Mouse (Mus musculus) midbrain, embryonic 10.5 days (tissue): ENCODE data around the gene Nell1. TPM values are rescaled to one million over a fixed set of nuclear protein-coding genes. Genes with fewer than 3 reads are reported as not detected.

ENCODE experiments used
- DNase-seq: peaks from one replicate; pipeline ENCODE4 v3.0.0-alpha.2; 2017; ENCODE audit warnings: low spot score
- H3K27ac ChIP-seq: fragments of 300-500 bp; sonication (generic); replicated peaks from 2 replicates; pipeline ENCODE4 v1.5.1; 2016; ENCODE audit warnings: mild to moderate bottlenecking
- H3K27me3 ChIP-seq: fragments of 300-500 bp; sonication (generic); 2 replicates; pipeline ENCODE4 v1.6.1; 2016; ENCODE audit warnings: low read depth, mild to moderate bottlenecking; ENCODE audit not compliant: poor library complexity, severe bottlenecking
- H3K36me3 ChIP-seq: fragments of 300-500 bp; sonication (generic); 2 replicates; pipeline ENCODE4 v1.6.1; 2016; ENCODE audit warnings: mild to moderate bottlenecking, moderate library complexity
- H3K4me1 ChIP-seq: fragments of 300-500 bp; sonication (generic); 2 replicates; pipeline ENCODE4 v1.6.1; 2016
- H3K4me3 ChIP-seq: fragments of 300-500 bp; sonication (generic); 2 replicates; pipeline ENCODE4 v1.5.1; 2016; ENCODE audit warnings: mild to moderate bottlenecking, moderate library complexity
- H3K9me3 ChIP-seq: fragments of 300-500 bp; sonication (generic); replicated peaks from 2 replicates; pipeline ENCODE4 v1.6.1; 2016; ENCODE audit warnings: mild to moderate bottlenecking
- WGBS: fragments of 180-500 bp; shearing (Covaris S2); methylation state at CpG from one replicate; pipeline ENCODE4 v1.1.7; 2016; 5-methylcytosine and 5-hydroxymethylcytosine counted together
- polyA plus RNA-seq: library from polyadenylated mRNA; unstranded; fragments of >200 nt; fragmentation: Nextera tagmentation; extraction: Ambion mirVana; gene quantifications from 2 replicates; pipeline ENCODE4 v1.2.1, GENCODE M21; 2016

Nell1 gene
- polyA plus RNA-seq, 1 experiment from 2014 or later, result 0.54 TPM

DNA sequence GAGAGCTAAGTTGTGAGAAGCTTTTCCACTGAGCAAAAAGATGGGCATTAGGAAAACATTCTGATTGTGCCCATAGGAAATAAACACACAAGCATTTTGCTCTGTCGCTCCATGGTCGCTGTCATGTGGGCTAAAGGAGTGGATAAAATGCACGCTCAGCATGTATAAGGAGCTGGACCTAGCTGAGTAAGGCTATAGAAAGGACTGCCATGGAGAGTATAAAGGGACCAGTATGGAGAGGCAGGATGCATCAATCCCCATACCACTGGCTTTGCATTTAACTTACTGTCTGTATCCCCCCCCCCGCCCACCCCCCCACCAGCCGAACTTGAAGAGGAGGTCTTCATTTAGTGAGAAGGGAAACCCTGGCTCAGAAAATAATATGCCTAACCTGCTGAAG lies 711.7 kb downstream of the Nell1 start:
- Histone ChIP-seq H3K27ac (no peak overlapping the region), H3K36me3 (no peaks in the 10 kb centered on the region), H3K27me3 (no peaks in the 10 kb centered on the region), H3K4me1 (no peaks in the 10 kb centered on the region), H3K4me3 (no peak overlapping the region), H3K9me3 (no peaks in the 10 kb centered on the region)
- WGBS, result 86% methylated on average over 5 of the region's 5 CpGs
- DNase-seq, result no peak

DNA sequence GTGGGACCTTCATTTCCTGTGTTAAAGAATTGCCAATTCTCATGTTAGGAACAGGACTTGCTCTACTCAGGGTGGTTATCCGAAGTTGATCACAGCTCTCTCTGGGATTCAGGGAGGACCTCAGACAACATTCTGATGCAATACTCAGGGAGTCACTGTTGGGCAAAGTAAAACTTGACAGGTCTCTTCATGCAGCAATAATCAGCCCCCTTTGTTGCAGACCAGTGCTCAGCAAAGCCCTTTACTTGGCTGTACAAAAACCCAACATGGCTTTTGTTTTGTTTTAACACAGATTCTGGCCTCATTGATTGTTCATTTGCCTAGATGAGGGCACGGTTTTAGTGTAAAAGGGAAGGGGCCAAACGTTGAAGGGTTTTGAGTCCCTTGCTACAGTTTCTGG lies 750.5 kb downstream of the Nell1 start:
- H3K9me3 ChIP-seq, result no peaks in the 10 kb centered on the region
- 56% methylated on average over 3 of the region's 3 CpGs for WGBS
- no peaks in the 10 kb centered on the region for H3K36me3 ChIP-seq
- H3K27ac ChIP-seq, result no peak overlapping the region
- H3K4me1 ChIP-seq, result 0 out of 2 replicates have a peak, but pooled peaks cover 6% of the 10 kb centered on the region
- no peak overlapping the region for H3K4me3 ChIP-seq
- no peak for DNase-seq
- no peaks in the 10 kb centered on the region for H3K27me3 ChIP-seq

DNA sequence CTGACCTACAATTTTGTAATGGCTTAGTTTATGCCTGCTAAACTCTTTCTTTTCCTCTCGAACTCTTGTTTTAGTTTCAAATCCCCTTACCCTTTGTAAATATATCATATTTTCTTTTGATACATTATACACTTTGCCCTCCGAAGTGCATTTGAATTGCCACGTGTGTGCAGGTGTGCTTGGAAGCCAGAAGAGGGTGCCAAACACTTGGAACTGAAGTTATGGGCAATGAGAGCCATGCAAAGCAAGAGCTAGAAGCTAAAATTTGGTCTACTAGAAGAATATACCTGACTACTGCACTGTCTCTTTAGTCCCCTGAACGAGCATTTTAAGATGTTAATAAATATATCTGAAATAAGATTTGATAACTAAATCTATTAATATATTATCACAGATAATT lies 756.3 kb downstream of the Nell1 start:
- Histone ChIP-seq H3K36me3 (no peaks in the 10 kb centered on the region), H3K4me3 (no peak overlapping the region), H3K27ac (no peak overlapping the region), H3K9me3 (no peaks in the 10 kb centered on the region), H3K27me3 (no peaks in the 10 kb centered on the region), H3K4me1 (no peaks in the 10 kb centered on the region)
- DNase-seq, result no peak
- 57% methylated on average over 4 of the region's 4 CpGs for WGBS

DNA sequence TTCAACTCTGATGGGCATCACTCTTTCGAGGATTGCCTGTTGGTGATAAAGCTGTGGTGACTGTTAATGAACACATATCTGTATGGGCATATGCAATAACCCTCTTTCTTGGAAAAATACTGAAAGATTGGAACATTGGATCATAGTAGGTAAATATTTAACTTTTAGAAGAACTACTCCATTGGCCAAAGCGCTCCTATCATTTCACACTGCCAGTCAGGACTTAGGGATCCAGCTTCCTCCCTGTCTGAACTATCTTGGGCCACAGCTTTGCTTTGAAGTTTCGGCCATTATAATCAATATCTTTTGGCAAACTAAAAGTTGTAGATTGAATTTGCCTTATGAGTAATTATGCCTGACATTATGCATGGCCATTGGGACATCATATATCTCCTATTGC lies 780.9 kb downstream of the Nell1 start:
- WGBS, result 87% methylated on average over 3 of the region's 3 CpGs
- no peak for DNase-seq
- H3K4me1 ChIP-seq, result no peaks in the 10 kb centered on the region

DNA sequence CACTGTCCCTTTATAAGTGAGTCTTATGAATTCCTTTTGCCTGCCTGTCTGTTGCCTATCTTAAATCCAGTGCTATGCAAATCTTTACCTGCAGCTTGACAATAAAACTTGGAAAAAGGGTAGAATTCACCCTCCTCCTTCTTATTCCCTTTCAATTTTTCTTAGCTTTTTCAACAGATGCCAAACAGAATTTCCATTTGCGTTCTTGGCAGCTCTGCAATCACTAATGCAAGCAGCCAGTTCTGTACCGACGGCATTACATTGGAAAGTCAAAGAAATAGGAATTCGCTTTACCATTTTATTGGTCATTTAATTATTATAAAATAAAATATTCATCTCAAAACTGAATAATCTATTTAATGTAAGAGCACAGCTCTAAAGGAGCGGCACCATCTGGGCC lies 781.7 kb downstream of the Nell1 start:
- no peaks in the 10 kb centered on the region for H3K36me3 ChIP-seq

More for the DNA sequence above, 780.9 kb downstream of the Nell1 start:
- Histone ChIP-seq H3K36me3 (no peaks in the 10 kb centered on the region), H3K27me3 (no peaks in the 10 kb centered on the region), H3K27ac (no peak overlapping the region), H3K4me3 (no peak overlapping the region), H3K9me3 (no peaks in the 10 kb centered on the region)

DNA sequence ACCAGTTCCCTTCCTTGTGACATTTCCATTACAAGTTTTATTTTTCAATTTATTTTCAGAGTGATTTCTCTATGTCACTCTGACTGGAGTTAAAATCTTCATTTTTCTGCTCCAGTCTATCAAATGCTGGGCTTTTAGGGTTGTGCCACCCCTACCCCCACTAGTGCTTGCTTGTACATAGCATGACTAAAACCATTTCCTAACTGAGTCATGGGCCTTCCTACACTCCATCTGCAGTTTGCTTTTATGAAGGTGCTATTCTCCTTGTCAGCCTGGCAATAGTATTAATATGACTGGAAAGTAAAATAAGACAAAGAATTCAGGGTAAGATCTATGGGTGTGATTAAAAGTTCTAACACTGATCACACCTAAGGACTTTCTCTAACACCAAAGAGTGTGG lies 798.9 kb downstream of the Nell1 start:
- Histone ChIP-seq H3K4me3 (no peak overlapping the region), H3K4me1 (no peaks in the 10 kb centered on the region), H3K27me3 (no peaks in the 10 kb centered on the region), H3K36me3 (no peaks in the 10 kb centered on the region), H3K9me3 (no peaks in the 10 kb centered on the region), H3K27ac (no peak overlapping the region)
- DNase-seq, result no peak

More for the DNA sequence above, 781.7 kb downstream of the Nell1 start:
- no peaks in the 10 kb centered on the region for H3K9me3 ChIP-seq
- no peaks in the 10 kb centered on the region for H3K4me1 ChIP-seq
- no peak for DNase-seq
- 90% methylated on average over 5 of the region's 5 CpGs for WGBS
- H3K4me3 ChIP-seq, result no peak overlapping the region
- no peaks in the 10 kb centered on the region for H3K27me3 ChIP-seq
- H3K27ac ChIP-seq, result no peak overlapping the region

DNA sequence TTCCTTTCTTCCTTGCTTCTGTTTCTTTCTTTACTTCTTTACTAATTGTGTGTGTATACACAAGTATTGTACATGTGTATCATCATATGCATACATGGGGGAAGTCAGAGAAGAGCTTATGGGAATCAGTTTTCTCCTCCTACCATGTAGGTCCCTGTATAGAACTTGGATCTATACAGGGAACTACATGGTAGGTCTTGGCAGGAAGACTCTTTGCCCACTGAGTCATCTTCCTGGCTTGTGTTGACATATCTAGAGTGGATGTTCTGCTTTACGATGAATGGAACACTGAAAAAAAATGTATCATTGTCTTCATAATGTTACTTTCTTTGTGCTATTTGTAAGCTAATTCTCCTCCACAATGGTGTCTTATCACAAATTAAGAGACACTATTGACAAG lies 806.4 kb downstream of the Nell1 start:
- Histone ChIP-seq H3K36me3 (no peaks in the 10 kb centered on the region), H3K4me3 (no peak overlapping the region), H3K27ac (no peak overlapping the region), H3K4me1 (no peaks in the 10 kb centered on the region), H3K9me3 (no peaks in the 10 kb centered on the region), H3K27me3 (no peaks in the 10 kb centered on the region)
- no peak for DNase-seq
- WGBS, result 94% methylated on average over 1 of the region's 1 CpGs

DNA sequence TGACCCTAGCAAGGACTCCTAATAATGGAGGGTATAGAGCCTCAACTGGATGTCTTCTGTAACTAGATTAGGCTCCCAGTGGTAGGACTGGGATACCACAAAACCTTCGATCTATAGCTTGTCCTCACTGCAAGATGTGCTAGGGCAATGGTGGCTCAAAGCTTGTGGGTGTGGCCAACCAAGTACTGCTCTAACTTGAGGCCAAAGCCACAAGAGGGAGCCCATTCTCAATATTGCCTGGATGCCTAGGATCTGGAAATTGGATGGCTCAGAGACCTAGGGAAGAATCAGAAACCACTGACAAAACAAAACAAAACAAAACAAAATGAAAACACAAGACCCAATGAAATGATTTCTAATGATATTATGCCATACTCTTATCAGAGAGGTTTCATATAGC lies 809.0 kb downstream of the Nell1 start:
- H3K27me3 ChIP-seq, result no peaks in the 10 kb centered on the region
- H3K4me1 ChIP-seq, result no peaks in the 10 kb centered on the region
- no peaks in the 10 kb centered on the region for H3K36me3 ChIP-seq
- no peaks in the 10 kb centered on the region for H3K9me3 ChIP-seq
- DNase-seq, result peak; percentile 12
- H3K27ac ChIP-seq, result no peak overlapping the region
- 71% methylated on average over 1 of the region's 1 CpGs for WGBS
- H3K4me3 ChIP-seq, result no peak overlapping the region

DNA sequence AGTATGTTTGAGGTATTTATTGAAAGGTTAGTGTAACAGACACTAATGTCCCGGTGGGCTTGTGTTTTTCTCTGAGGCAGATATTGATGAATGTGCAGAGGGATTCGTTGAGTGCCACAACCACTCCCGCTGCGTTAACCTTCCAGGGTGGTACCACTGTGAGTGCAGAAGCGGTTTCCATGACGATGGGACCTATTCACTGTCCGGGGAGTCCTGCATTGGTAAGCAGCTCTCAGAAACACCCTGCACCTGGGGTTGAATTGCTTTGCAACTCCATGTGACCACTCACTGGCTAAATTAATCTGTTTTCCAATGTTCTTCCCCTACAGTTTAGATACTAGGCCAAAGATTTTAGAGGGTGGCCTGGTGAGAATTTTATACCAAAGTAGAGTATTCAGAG lies 851.5 kb downstream of the Nell1 start:
- Histone ChIP-seq H3K9me3 (no peaks in the 10 kb centered on the region), H3K36me3 (no peaks in the 10 kb centered on the region), H3K27ac (no peak overlapping the region), H3K4me1 (peaks cover 9% of the 10 kb centered on the region), H3K4me3 (no peak overlapping the region), H3K27me3 (no peaks in the 10 kb centered on the region)
- 17% methylated on average over 7 of the region's 7 CpGs for WGBS
- peak; percentile 19 for DNase-seq

DNA sequence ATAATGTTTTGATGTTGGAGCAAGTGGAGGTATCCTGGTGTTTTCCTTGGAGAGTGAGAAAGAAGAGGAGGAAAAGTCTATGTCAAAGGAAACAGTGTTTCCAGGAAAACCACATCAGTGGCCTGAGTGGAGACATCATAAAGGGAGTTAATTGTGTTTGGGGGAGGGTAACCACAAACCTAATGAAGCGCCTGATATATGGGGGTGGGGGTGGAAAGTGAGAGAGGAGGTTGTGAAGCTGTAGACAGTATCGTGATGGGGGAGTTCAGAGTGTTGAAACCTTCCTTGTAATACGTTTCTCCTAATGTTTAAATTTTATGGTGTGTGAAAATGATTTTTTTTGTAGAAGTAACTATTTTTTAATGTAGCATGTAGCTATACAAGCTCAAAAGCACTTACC lies 858.1 kb downstream of the Nell1 start:
- Histone ChIP-seq H3K36me3 (no peaks in the 10 kb centered on the region), H3K27ac (no peak overlapping the region), H3K27me3 (no peaks in the 10 kb centered on the region), H3K9me3 (no peaks in the 10 kb centered on the region), H3K4me3 (no peak overlapping the region), H3K4me1 (peaks cover 14% of the 10 kb centered on the region)
- DNase-seq, result no peak
- WGBS, result 74% methylated on average over 3 of the region's 3 CpGs

DNA sequence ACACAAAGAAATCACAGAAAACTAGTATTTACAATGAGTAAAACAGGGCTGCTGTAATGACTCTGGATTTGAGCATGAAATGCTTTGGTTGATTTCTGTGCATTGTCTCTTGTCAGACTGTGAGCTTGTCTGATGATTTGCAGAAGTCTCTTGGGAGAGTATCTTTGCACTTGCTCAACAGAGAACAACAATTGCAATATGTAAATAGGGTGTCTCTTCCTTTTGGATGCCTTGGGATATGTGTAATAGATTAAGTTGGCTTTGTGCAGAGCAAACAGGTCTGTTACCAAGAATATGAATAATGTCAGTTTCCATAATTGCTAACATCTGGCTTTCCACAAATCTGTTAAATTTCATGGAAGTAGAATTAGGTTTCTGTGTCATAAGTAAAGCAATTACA lies 868.0 kb downstream of the Nell1 start:
- Histone ChIP-seq H3K27me3 (no peaks in the 10 kb centered on the region), H3K36me3 (no peaks in the 10 kb centered on the region), H3K4me1 (no peaks in the 10 kb centered on the region), H3K27ac (no peak overlapping the region), H3K4me3 (no peak overlapping the region), H3K9me3 (no peaks in the 10 kb centered on the region)
- DNase-seq, result no peak

DNA sequence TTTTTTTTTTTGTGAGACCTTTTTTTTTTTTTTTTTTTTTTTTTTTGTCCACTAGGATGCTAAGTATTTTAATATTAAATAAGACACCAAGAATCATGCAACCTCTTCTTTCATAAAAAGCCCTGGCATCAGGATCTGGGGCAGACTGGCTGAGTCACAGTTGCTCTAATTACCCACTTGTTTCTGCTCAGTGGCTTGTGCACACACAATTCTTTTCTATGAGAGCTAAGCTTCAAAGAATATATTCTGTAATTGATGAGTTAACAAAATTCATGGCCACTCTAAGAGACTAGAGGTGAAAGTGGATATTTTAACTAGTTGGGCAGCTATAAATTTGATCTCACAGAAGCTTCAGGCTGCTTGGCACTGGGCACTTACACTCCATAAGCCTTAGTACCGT lies 873.3 kb downstream of the Nell1 start:
- WGBS, result 85% methylated on average over 1 of the region's 1 CpGs
- no peaks in the 10 kb centered on the region for H3K36me3 ChIP-seq
- DNase-seq, result no peak

DNA sequence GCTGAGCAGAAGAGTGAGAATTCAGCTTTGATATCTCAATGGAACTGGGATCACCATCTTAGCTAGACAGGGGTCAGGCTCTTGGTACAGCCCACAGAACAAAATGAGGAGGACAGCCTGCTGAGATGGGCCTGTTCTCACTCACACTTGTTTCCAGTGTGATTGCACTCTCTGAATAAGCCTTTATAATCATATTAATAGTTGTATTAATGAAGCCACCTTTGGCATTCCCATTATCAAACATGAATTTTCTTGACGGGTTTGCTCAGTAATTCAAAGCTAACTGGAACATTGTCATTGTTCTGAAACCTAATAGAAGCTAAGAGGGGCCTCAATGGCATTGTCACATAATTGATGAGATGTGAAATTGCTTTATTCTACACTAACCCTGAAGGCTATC lies 875.6 kb downstream of the Nell1 start:
- Histone ChIP-seq H3K9me3 (no peaks in the 10 kb centered on the region), H3K27ac (no peak overlapping the region), H3K36me3 (no peaks in the 10 kb centered on the region), H3K4me3 (no peak overlapping the region), H3K27me3 (no peaks in the 10 kb centered on the region), H3K4me1 (no peaks in the 10 kb centered on the region)
- no peak for DNase-seq
- 61% methylated on average over 1 of the region's 1 CpGs for WGBS

More for the DNA sequence above, 873.3 kb downstream of the Nell1 start:
- Histone ChIP-seq H3K4me3 (no peak overlapping the region), H3K4me1 (no peaks in the 10 kb centered on the region), H3K27me3 (no peaks in the 10 kb centered on the region), H3K9me3 (no peaks in the 10 kb centered on the region), H3K27ac (no peak overlapping the region)

DNA sequence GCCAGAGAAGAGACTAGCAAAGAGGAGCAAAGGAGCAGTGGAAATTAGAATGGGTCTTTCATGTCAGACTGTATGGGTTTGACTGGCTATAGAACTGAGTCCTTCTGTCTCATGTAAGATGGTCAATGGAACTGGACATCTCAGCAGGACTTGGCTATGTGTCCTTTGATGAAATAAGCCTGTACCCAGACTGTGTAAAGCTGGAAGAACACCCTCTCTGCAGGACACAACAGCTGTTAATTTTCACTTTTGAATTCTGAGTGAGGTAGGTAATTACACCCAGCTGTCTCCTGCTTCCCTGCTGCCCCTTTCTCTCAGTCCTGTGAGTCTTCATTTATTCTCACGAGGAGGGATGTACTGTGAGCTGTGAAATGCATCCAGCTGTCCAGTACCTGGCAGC lies 895.5 kb downstream of the Nell1 start:
- Histone ChIP-seq H3K4me3 (no peak overlapping the region), H3K4me1 (peaks cover 12% of the 10 kb centered on the region; the same call in 1 of the 2 replicates), H3K36me3 (no peaks in the 10 kb centered on the region), H3K9me3 (no peaks in the 10 kb centered on the region), H3K27ac (no peak overlapping the region), H3K27me3 (no peaks in the 10 kb centered on the region)
- DNase-seq, result no peak
- WGBS, result 31% methylated on average over 1 of the region's 1 CpGs
